Comparison of ENCODE assay signal across 18 mouse cellular contexts in the genomic region with DNA sequence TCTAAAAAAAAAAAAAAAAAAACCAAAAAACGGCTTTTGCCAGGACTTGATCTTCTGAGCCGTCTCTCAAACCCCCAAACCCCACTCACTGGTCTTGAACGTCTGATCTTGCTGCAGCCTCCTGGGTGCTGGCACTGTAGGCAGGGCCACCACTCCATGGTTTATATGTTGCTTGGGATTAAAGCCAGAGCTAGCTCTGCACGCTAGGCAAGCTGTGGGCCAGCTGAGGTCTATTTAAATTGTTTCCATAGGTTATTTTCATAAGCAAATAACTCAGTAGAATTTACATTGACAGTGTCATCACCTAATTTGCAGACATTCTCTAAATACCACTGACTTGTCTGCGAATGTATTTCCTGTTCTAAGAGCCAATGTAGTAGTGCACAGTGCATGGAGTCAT. TPM values are rescaled to one million over a fixed set of nuclear protein-coding genes. Genes with fewer than 3 reads are reported as not detected.
DNase-seq lines count a peak whose midpoint lies in the region; ATAC-seq and TF ChIP-seq lines count a peak whose summit lies in the region.
"Had no signal": no experiment of that assay in that cellular context is flagged by ENCODE, and none has a peak within 500 bp of the region (broad histone marks: within the 10 kb centered on the region; RNA-seq: fewer than 3 reads in every experiment).

No protein-coding gene starts in this region.

- H3K36me3 ChIP-seq in lung, embryonic 16.5 days (ENCODE audit: control insufficient read depth, insufficient read depth, low read length), result no peaks in the 10 kb centered on the region
- H3K36me3 ChIP-seq: embryonic facial prominence, embryonic 13.5 days; heart, embryonic 15.5 days; hindbrain, embryonic 13.5 days had no signal

- H3K27ac ChIP-seq in layer of hippocampus, adult 2 months, result peak overlapping the region; percentile 82
- no peak overlapping the region for H3K27ac ChIP-seq in lung, embryonic 16.5 days (ENCODE audit: low read length)
- H3K27ac ChIP-seq: embryonic facial prominence, embryonic 13.5 days; forebrain, embryonic 13.5 days; heart, adult 2 months; heart, embryonic 15.5 days; hindbrain, embryonic 13.5 days; hindbrain, postnatal 0 days had no signal

- WGBS in lung, embryonic 16.5 days, result 34% methylated on average over 5 of the region's 5 CpGs

- TF ChIP-seq CTCF in layer of hippocampus, adult 2 months (conservative IDR thresholded peaks at IDR 0.05), result no peak

- peak; percentile 39 for DNase-seq in cerebellum, adult 9-11 months
- no peak for DNase-seq in cerebellum, adult 8-10 months
- no peak for DNase-seq in layer of hippocampus, adult 2 months (ENCODE audit: low spot score in 2 of 2)
- no peak for DNase-seq in layer of hippocampus, postnatal 14 days (ENCODE audit: low spot score in 2 of 2)
- DNase-seq in lung, postnatal 36 days, result no peak
- DNase-seq: adrenal gland, adult 8-10 months; adrenal gland, postnatal 36 days; forebrain, postnatal 0 days; gastrocnemius, postnatal 14 days; heart, adult 2 months; heart, postnatal 14 days had no signal

- no peaks in the 10 kb centered on the region for H3K9me3 ChIP-seq in lung, embryonic 16.5 days (ENCODE audit: control insufficient read depth, low read length)
- H3K9me3 ChIP-seq: embryonic facial prominence, embryonic 13.5 days; forebrain, embryonic 13.5 days; heart, embryonic 15.5 days; hindbrain, embryonic 13.5 days had no signal

- no peak overlapping the region for H3K9ac ChIP-seq in lung, embryonic 16.5 days (ENCODE audit: low read length)
- H3K9ac ChIP-seq: embryonic facial prominence, embryonic 13.5 days; forebrain, embryonic 13.5 days; forebrain, postnatal 0 days; heart, embryonic 15.5 days; hindbrain, embryonic 13.5 days had no signal

- no peaks in the 10 kb centered on the region; the same call in 1 of the 2 replicates for H3K27me3 ChIP-seq in lung, embryonic 16.5 days (ENCODE audit: control insufficient read depth, insufficient read depth, low read depth, low read length)
- H3K27me3 ChIP-seq: embryonic facial prominence, embryonic 13.5 days; forebrain, embryonic 13.5 days; heart, embryonic 15.5 days had no signal

- no peak overlapping the region for H3K4me3 ChIP-seq in layer of hippocampus, adult 2 months
- no peak overlapping the region for H3K4me3 ChIP-seq in lung, embryonic 16.5 days (ENCODE audit: low read length)
- H3K4me3 ChIP-seq: embryonic facial prominence, embryonic 13.5 days; forebrain, embryonic 13.5 days; heart, adult 2 months; heart, embryonic 15.5 days; hindbrain, embryonic 13.5 days had no signal

- ATAC-seq in lung, embryonic 16.5 days (ENCODE audit: low read depth), result peak; percentile 53; the same call in 1 of the 2 replicates
- ATAC-seq: forebrain, embryonic 13.5 days; forebrain, postnatal 0 days; hindbrain, postnatal 0 days had no signal

- H3K4me1 ChIP-seq in lung, embryonic 16.5 days (replicated peaks; ENCODE audit: control insufficient read depth, insufficient read depth, low read length), result peaks cover 12% of the 10 kb centered on the region; the same call in 1 of the 2 replicates

- H3K4me2 ChIP-seq in lung, embryonic 16.5 days (ENCODE audit: low read depth, low read length), result no peak overlapping the region
- H3K4me2 ChIP-seq: embryonic facial prominence, embryonic 13.5 days; forebrain, embryonic 13.5 days; heart, embryonic 11.5 days; heart, embryonic 15.5 days; hindbrain, embryonic 13.5 days had no signal

RNA-seq across cellular contexts. Expression of a gene that starts 6.0 kb away (rescaled TPM):
- 10 to 100 TPM; 63.0 to 63.2 TPM for total RNA-seq in layer of hippocampus, adult 2 months (2021)
- total RNA-seq in layer of hippocampus, postnatal 14 days (2021), result 10 to 100 TPM; 50.0 to 61.6 TPM
- polyA plus RNA-seq in lung, embryonic 16.5 days (2015; fragmentation: Nextera tagmentation; extraction: Ambion mirVana), result 21.1 and 21.3 TPM in 2 replicates
